16 mouse cellular contexts compared by ENCODE assay signal in genomic region chr11:104663241-104663877, GRCm38 (mm10). TPM values are rescaled to one million over a fixed set of nuclear protein-coding genes. Genes with fewer than 3 reads are reported as not detected.
"Had no signal": no experiment of that assay in that cellular context is flagged by ENCODE, and none has a peak within 500 bp of the region (broad histone marks: within the 10 kb centered on the region; RNA-seq: fewer than 3 reads in every experiment).

No protein-coding gene starts in this region.

- H3K36me3 ChIP-seq: limb, embryonic 10.5 days; liver, embryonic 15.5 days; midbrain, embryonic 15.5 days; neural tube, embryonic 13.5 days had no signal

- H3K27ac ChIP-seq: left cerebral cortex, adult 2 months; limb, embryonic 10.5 days; liver, embryonic 15.5 days; macrophage; midbrain, embryonic 15.5 days; neural tube, embryonic 13.5 days had no signal

- H3K4me1 ChIP-seq: limb, embryonic 10.5 days; midbrain, embryonic 15.5 days; neural tube, embryonic 13.5 days had no signal

- H3K4me3 ChIP-seq: left cerebral cortex, adult 2 months; limb, embryonic 10.5 days; liver, embryonic 15.5 days; midbrain, embryonic 15.5 days; neural tube, embryonic 13.5 days had no signal

- DNase-seq: kidney, adult 18-20 months; kidney, postnatal 25 days; lung, embryonic 14.5 days; lung, postnatal 10 days; right cerebral cortex, postnatal 14 days had no signal

- H3K27me3 ChIP-seq: liver, embryonic 15.5 days; megakaryocyte, embryonic 14.5 days; midbrain, embryonic 15.5 days; neural tube, embryonic 13.5 days had no signal

RNA-seq across cellular contexts. Expression of gene Gm11639, which starts 22.1 kb away (rescaled TPM):
- total RNA-seq: monocyte, adult 5-6 weeks had no signal
- polyA plus RNA-seq: kidney, embryonic 16.5 days; limb, embryonic 10.5 days; lung, embryonic 14.5 days; macrophage; midbrain, embryonic 11.5 days; neural tube, embryonic 13.5 days; small intestine, adult 2 months had no signal
